Mouse (Mus musculus) ES-E14 (cell line): ENCODE data around the gene Gtf3c5.

Experiments used
- CHD2 ChIP-seq: IDR thresholded peaks from 2 replicates; pipeline ENCODE4 v1.6.1; 2014; ENCODE audit warnings: mild to moderate bottlenecking, low read depth, low read length, inconsistent platforms
- HCFC1 ChIP-seq: IDR thresholded peaks from 2 replicates; pipeline ENCODE4 v1.6.1; 2012; ENCODE audit warnings: low read length, inconsistent platforms, borderline replicate concordance; ENCODE audit not compliant: insufficient read depth
- MAFK ChIP-seq: IDR thresholded peaks from 2 replicates; pipeline ENCODE4 v1.6.1; 2014; ENCODE audit warnings: mild to moderate bottlenecking, low read depth, low read length, inconsistent platforms; ENCODE audit not compliant: insufficient read depth

DNA sequence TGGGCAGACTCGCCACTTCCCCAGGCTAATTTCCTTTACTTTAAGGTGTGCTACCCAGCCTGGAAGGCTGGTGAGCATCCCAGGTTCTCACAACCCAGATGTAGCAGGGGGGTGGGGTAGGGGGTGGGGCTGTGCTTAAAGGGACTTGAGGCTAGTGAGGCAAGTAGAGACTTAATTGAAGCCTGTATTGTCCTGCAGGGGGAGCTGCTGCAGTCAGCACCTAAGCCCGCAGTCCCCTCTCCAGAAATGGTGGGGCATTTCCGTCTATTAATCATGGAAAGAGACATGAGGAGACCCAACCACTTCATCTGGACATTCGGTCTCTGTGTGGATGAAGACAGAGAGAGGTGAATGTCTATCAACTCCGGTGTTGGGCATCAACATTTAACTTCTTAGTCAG lies 32.8 kb upstream of the Gtf3c5 start:
- TF ChIP-seq MAFK (no peak), CHD2 (no peak), HCFC1 (no peak)
